Mouse (Mus musculus) midbrain, embryonic 16.5 days (tissue): ENCODE measurements around the gene Ablim1. TPM values are rescaled to one million over a fixed set of nuclear protein-coding genes. Genes with fewer than 3 reads are reported as not detected.

Source experiments
- ATAC-seq: fragments of 200-750 bp; cut with Nextera tagmentation; 2 replicates; pipeline ENCODE4 v1.8.0; 2017; ENCODE audit warnings: moderate TSS enrichment
- H3K27ac ChIP-seq: fragments of 300-500 bp; sonication (generic); 2 replicates; pipeline ENCODE4 v1.5.1; 2014; ENCODE audit warnings: mild to moderate bottlenecking, low read length, mixed read lengths
- H3K27me3 ChIP-seq: fragments of 300-500 bp; sonication (generic); 2 replicates; pipeline ENCODE4 v1.6.1; 2014; ENCODE audit warnings: low read depth, low read length, mixed read lengths; ENCODE audit not compliant: control insufficient read depth, insufficient read depth
- H3K36me3 ChIP-seq: fragments of 300-500 bp; sonication (generic); 2 replicates; pipeline ENCODE4 v1.6.1; 2014; ENCODE audit warnings: mild to moderate bottlenecking, low read length, moderate library complexity, mixed read lengths; ENCODE audit not compliant: control insufficient read depth, insufficient read depth
- H3K4me1 ChIP-seq: fragments of 300-500 bp; sonication (generic); 2 replicates; pipeline ENCODE4 v1.6.1; 2014; ENCODE audit warnings: mild to moderate bottlenecking, low read length, mixed read lengths; ENCODE audit not compliant: control insufficient read depth, insufficient read depth
- H3K4me2 ChIP-seq: fragments of 300-500 bp; sonication (generic); 2 replicates; pipeline ENCODE4 v1.6.1; 2014; ENCODE audit warnings: mild to moderate bottlenecking, low read length, mixed read lengths
- H3K4me3 ChIP-seq: fragments of 300-500 bp; sonication (generic); 2 replicates; pipeline ENCODE4 v1.5.1; 2014; ENCODE audit warnings: low read depth, mild to moderate bottlenecking, low read length, moderate library complexity, mixed read lengths
- H3K9ac ChIP-seq: fragments of 300-500 bp; sonication (generic); 2 replicates; pipeline ENCODE4 v1.6.1; 2014; ENCODE audit warnings: low read depth, low read length, mixed read lengths
- H3K9me3 ChIP-seq: fragments of 300-500 bp; sonication (generic); replicated peaks from 2 replicates; pipeline ENCODE4 v1.6.1; 2014; ENCODE audit warnings: mild to moderate bottlenecking, low read length, mixed read lengths; ENCODE audit not compliant: control insufficient read depth, poor library complexity, severe bottlenecking
- WGBS: fragments of 180-500 bp; shearing (Covaris S2); extraction: QIAGEN DNeasy Blood & Tissue Kit; methylation state at CpG from one replicate; pipeline ENCODE4 v1.1.7; 2014; 5-methylcytosine and 5-hydroxymethylcytosine counted together
- polyA plus RNA-seq: library from polyadenylated mRNA; unstranded; fragments of >200 nt; fragmentation: Nextera tagmentation; extraction: Ambion mirVana; gene quantifications from 2 replicates; pipeline ENCODE4 v1.2.1, GENCODE M21; 2015

Gene Ablim1
- polyA plus RNA-seq, result 64.1 and 66.2 TPM in 2 replicates

DNA sequence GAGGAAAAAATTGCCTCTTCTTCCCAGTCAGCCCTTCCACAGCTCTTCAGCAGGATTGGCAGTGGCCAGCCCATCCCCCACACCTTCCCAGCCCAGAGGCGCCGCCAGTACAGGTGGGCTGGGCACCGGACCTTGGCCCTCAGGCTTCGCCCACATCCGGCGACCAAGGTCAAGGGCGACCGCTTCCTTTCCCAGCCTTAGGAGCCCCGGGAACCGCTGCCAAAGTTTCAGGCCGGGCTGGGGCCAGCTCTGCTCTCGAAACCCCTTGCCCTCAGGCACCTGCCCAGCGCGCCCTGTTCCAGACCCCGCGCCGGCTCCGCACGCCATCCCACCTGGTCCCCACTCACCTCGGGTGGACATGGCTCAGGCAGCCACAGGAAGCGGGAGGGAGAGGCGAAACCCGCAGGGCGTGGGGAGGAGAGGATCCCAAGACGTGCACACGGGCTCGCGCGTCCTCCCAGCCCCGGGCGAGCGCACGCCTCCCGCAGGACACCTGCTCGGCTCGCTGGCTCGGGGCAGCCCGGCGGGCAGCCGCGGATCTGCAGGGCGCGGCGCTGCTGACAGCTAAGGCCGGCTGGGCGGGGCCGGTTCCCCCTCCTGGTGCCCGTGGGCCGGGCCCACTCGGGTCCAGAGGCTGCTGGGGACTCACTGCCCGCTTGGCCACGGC lies at the start of gene Ablim1:
Ablim1 (minus strand) TSS at position 574 of the 667 bp plus-strand sequence.
- 1% methylated on average over 49 of the region's 52 CpGs for WGBS
- Histone ChIP-seq H3K4me3 (peak within 1 kb of the TSS; percentile 52), H3K4me2 (peak within 1 kb of the TSS; percentile 70), H3K36me3 (no peaks in the 10 kb centered on the region), H3K9me3 (no peaks in the 10 kb centered on the region), H3K27ac (peak within 1 kb of the TSS; percentile 90), H3K9ac (peak within 1 kb of the TSS; percentile 87), H3K27me3 (no peaks in the 10 kb centered on the region), H3K4me1 (peaks cover 4% of the 10 kb centered on the region; the same call in 1 of the 2 replicates)
- ATAC-seq, result peak; percentile 69

DNA sequence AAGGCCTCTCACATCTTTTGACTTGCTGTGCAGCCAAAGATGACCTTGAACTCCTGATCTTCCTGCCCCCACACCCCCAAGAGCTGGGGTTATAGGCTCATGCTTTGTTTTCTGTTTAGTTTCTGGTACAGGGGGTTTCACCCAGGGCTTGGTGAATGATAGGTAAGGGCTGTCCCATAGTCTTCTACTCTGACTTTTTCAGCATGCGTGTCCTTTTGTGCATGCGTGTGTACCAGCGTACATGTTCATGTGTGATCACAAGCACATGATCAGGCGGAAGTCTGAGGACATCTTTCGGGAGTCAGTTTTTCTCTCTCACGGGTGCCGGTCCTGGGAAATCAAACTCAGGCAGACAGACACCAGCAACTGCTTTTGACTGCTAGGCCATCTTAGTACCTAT lies 48.8 kb upstream of the Ablim1 start:
- no peak overlapping the region for H3K9ac ChIP-seq

DNA sequence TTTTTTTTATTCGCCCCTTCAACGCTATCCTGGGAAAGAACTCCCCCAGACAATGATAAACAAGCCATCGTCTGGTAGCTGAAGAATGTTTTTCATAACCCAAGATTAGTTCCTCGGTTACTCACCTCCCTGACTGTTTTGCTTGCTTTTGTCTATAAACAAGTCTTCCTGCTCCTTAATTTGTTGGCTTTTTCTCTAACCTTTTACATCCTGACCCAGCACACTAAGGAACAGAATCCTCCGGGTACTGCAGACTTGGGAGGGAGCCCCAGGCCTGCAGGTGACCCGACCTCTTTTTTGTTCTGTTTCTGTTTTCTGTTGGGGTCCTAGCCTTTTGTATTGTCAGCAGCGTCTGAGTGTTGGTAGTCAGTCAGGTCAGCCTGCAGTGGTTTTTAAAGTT lies 48.4 kb upstream of the Ablim1 start:
- no peaks in the 10 kb centered on the region for H3K36me3 ChIP-seq
- peaks cover 60% of the 10 kb centered on the region for H3K4me1 ChIP-seq
- 0 out of 2 replicates have a peak overlapping the region, but pooled peaks have one; percentile 2 for H3K9ac ChIP-seq
- H3K9me3 ChIP-seq, result no peaks in the 10 kb centered on the region
- H3K27me3 ChIP-seq, result no peaks in the 10 kb centered on the region
- peak overlapping the region; percentile 11; the same call in 1 of the 2 replicates for H3K4me3 ChIP-seq
- no peak for ATAC-seq
- H3K27ac ChIP-seq, result no peak overlapping the region
- H3K4me2 ChIP-seq, result peak overlapping the region; percentile 38
- 29% methylated on average over 7 of the region's 7 CpGs for WGBS

More for the DNA sequence above, 48.8 kb upstream of the Ablim1 start:
- Histone ChIP-seq H3K36me3 (no peaks in the 10 kb centered on the region), H3K9me3 (no peaks in the 10 kb centered on the region), H3K4me3 (no peak overlapping the region), H3K27me3 (no peaks in the 10 kb centered on the region), H3K4me2 (peak overlapping the region; percentile 38), H3K27ac (no peak overlapping the region), H3K4me1 (peaks cover 60% of the 10 kb centered on the region)
- 89% methylated on average over 7 of the region's 7 CpGs for WGBS
- ATAC-seq, result no peak

DNA sequence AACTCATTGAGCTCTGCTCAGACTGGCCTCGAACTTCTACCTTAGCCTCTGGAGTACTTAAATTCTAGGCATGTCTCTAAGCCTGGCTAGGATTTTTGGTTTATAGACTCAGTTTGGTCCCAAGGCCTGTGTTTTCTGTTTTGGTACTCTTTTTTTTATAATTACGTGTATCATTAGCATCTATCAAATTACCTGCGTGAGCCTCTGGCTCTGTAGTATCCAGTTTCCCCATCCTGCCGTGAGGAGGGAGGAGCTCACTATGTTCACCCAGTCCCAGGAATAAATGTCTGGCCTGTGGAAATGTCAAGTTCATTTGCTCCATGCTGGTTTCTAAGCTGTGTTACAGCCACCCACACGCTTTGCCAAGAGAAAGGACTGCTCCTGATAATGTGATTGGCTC lies 47.9 kb upstream of the Ablim1 start:
- peak overlapping the region; percentile 38 for H3K4me2 ChIP-seq
- 39% methylated on average over 5 of the region's 5 CpGs for WGBS
- H3K9me3 ChIP-seq, result no peaks in the 10 kb centered on the region
- ATAC-seq, result no peak
- H3K27ac ChIP-seq, result no peak overlapping the region
- H3K27me3 ChIP-seq, result no peaks in the 10 kb centered on the region
- no peaks in the 10 kb centered on the region for H3K36me3 ChIP-seq
- H3K4me1 ChIP-seq, result peaks cover 55% of the 10 kb centered on the region
- H3K4me3 ChIP-seq, result peak overlapping the region; percentile 11
- 0 out of 2 replicates have a peak overlapping the region, but pooled peaks have one; percentile 2 for H3K9ac ChIP-seq

DNA sequence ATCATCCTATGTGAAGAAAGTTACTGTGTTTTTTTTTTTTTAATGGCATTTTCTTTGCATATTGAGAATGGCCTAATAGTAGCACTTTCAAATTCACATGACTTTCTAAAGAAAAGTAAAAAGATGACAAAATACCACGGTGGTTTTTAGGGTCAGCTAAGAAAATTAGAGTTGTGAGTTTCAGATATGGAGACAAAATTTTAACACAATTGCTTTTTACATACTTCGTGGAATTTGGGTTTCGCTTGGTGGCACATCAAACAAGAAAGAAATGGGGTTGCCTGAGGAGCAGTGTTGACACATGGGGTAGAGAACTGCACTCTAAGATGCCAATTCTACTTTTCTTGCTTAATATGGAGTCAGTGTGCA lies 47.2 kb upstream of the Ablim1 start:
- Histone ChIP-seq H3K27me3 (no peaks in the 10 kb centered on the region), H3K4me3 (peak overlapping the region; percentile 96), H3K9me3 (no peaks in the 10 kb centered on the region), H3K9ac (peak overlapping the region; percentile 95), H3K27ac (peak overlapping the region; percentile 97; the same call in 1 of the 2 replicates), H3K36me3 (no peaks in the 10 kb centered on the region), H3K4me2 (peak overlapping the region; percentile 71), H3K4me1 (peaks cover 54% of the 10 kb centered on the region)
- 9% methylated on average over 3 of the region's 3 CpGs for WGBS
- no peak for ATAC-seq

DNA sequence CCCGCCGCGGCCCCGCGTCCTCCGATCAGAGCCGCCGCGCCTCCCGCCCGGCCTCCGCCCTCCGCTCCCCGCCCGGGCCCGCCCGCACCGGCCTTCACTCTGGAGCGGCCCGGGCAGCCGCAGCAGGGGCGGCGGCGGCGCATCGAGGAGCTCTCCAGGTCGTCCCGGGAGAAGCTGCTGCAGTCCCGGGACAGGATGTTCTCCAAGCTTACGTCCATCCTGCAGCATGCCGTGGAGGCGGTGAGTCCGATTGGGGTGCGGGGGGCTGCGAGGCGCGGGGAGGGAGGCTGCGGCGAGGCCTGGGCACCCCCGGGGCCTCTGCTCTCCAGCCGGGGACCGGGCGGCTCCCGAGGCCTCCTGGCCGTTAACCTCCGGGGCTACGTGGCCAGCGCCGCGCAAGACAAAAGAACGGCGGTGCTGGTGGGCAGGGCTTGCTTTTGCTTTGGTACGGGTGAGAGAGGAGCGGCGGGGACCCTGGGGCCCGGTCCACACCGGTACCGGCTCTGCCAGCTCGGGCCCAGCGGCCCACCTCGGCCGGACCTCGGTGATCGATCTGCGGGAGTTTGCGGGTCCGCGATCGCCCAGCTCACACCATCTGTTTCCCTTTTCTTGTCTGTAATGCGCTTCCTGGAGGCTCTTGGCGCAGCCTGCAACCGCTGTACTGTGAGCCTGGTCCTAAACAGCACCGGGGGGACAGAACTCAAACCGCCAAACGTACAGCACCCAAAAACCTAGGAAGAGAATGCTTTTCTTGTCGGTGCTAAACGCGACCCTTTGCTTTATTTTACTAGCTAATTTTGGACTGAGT lies 46.6 kb upstream of the Ablim1 start:
- Histone ChIP-seq H3K27me3 (no peaks in the 10 kb centered on the region), H3K4me1 (peaks cover 50% of the 10 kb centered on the region), H3K4me2 (peak overlapping the region; percentile 71), H3K36me3 (no peaks in the 10 kb centered on the region), H3K9me3 (no peaks in the 10 kb centered on the region), H3K9ac (peak overlapping the region; percentile 95), H3K4me3 (peak overlapping the region; percentile 96), H3K27ac (peak overlapping the region; percentile 97)
- under 1% methylated on average over 61 of the region's 78 CpGs for WGBS
- peak; percentile 77 for ATAC-seq

DNA sequence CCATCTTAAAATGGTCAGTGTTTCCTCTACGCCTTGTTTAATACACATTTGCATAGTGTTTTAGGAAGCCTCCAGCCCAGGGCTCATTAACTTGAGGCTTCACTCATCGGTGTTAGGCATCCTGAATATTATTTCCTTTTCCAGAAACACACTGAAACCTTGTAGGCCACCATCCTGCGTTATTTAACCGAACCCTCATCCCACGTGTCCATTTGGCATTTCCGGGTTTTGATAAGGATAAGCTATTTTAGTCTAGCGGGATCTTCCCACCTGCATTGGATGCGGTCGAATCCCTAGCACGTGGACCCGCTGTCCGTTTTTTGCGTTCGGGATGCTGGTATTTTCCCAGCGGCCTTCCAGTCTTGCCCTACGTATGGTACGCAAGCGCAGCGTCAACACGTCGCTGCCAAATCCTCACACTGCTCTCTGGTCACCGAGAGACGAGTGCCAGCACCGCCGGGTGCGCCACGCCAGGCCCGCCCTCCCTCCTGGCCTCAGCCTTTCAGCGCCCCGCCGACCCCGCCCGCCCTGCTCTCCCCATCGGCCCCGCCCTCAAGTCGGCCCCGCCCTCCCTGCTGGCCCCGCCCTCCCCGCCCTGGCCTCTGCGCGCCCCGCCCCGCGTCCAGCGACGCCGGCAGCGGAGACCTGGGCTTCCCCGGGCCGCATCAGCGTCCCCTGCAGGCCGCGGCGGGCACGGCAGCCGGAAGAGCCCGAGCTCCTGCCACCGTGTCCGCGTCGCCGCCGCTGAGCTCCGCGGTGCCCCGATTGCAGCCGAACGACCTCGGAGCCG lies 45.8 kb upstream of the Ablim1 start, which contains the start of gene Fam160b1:
Fam160b1 (plus strand) TSS at position 340 of the 790 bp plus-strand sequence.
- Histone ChIP-seq H3K27me3 (no peaks in the 10 kb centered on the region), H3K36me3 (no peaks in the 10 kb centered on the region), H3K27ac (peak within 1 kb of the TSS; percentile 97), H3K4me2 (peak within 1 kb of the TSS; percentile 71), H3K4me1 (peaks cover 42% of the 10 kb centered on the region), H3K4me3 (peak within 1 kb of the TSS; percentile 96), H3K9ac (peak within 1 kb of the TSS; percentile 95), H3K9me3 (no peaks in the 10 kb centered on the region)
- WGBS, result 1% methylated on average over 45 of the region's 70 CpGs
- ATAC-seq, result peak; percentile 92

DNA sequence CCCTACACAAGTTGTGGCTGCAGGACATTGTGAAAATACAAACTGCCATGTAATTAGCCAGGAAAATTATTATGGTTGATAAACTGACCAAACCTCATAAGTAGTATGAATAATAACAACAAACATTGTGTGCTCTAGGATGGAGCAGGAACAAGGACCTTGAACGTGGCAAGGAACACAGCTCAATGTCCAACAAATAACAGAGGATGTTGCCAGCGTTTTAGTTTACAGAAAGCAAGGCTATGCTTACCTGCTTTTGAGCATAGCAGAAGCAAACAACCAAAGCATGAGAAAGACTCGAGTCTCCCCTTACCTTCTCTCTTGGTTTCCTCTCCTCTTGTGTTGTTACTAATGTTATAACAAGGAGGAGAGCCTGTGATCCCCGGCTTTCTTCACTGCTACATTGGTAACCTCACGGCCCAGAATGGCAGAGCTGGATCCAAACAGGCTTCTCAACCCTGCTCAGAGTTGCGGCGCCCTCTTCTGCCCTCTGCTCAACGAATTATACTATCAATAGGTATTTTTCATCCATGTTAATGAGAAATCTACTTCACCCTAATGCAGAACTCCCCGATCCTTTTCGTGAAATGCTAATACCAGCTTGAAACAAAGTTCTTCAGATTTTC lies 45.1 kb upstream of the Ablim1 start:
- no peaks in the 10 kb centered on the region for H3K9me3 ChIP-seq
- peak overlapping the region; percentile 96 for H3K4me3 ChIP-seq
- H3K4me1 ChIP-seq, result peaks cover 37% of the 10 kb centered on the region
- H3K9ac ChIP-seq, result peak overlapping the region; percentile 40; the same call in 1 of the 2 replicates
- WGBS, result 34% methylated on average over 10 of the region's 10 CpGs
- H3K27ac ChIP-seq, result peak overlapping the region; percentile 97
- H3K27me3 ChIP-seq, result no peaks in the 10 kb centered on the region
- H3K36me3 ChIP-seq, result no peaks in the 10 kb centered on the region
- peak overlapping the region; percentile 71 for H3K4me2 ChIP-seq
- ATAC-seq, result no peak
